Mouse (Mus musculus): Measurements from ENCODE around the gene AB124611. TPM values are rescaled to one million over a fixed set of nuclear protein-coding genes. Genes with fewer than 3 reads are reported as not detected.
A peak's percentile ranks its signal among the peaks of the same experiment; 100 is the strongest.
"Not testable (repeated sequence)": the region's sequence is repeated elsewhere in the genome, so short reads cannot be mapped to it uniquely, and the experiment has no call there.

Gene AB124611
- polyA plus RNA-seq, 1 experiment from 2014 or later, result 2.9 TPM

- H3K27me3 ChIP-seq (ENCODE audit: control insufficient read depth, insufficient read depth, low read length); H3K4me3 ChIP-seq (ENCODE audit: control insufficient read depth in 1 of 2, insufficient read depth in 1 of 2, low read depth in 1 of 2, low read length in 2 of 2); H3K9me3 ChIP-seq (ENCODE audit: control insufficient read depth, low read length); H3K27ac ChIP-seq (replicated peaks in 1 of 2; ENCODE audit: control insufficient read depth in 1 of 2, insufficient read depth in 1 of 2, low read depth in 2 of 2, low read length in 2 of 2); H3K4me2 ChIP-seq (ENCODE audit: low read length); H3K9ac ChIP-seq (ENCODE audit: low read length); H3K36me3 ChIP-seq (ENCODE audit: control insufficient read depth, insufficient read depth, low read length); ATAC-seq (ENCODE audit: insufficient number of reproducible peaks, insufficient read depth, low FRiP score, low read depth): not testable (repeated sequence)
- H3K4me1 ChIP-seq (ENCODE audit: control insufficient read depth in 2 of 2, insufficient read depth in 2 of 2, low read length in 2 of 2), result peaks cover 3 to 12% of the 10 kb centered on the region in 2 experiments; a peak in 3 of 4 replicates
- 84% methylated on average over 2 of the region's 2 CpGs for WGBS
Observed at GRCm38 (mm10) chr9:21542001-21542400, 16.0 kb downstream of the AB124611 start.

GRCm38 (mm10) chr9:21545351-21545915 is 19.5 kb downstream of the AB124611 start:
- ATAC-seq (ENCODE audit: insufficient number of reproducible peaks, insufficient read depth, low FRiP score, low read depth), result peak; percentile 11; the same call in 1 of the 2 replicates
- H3K4me3 ChIP-seq (ENCODE audit: control insufficient read depth in 1 of 2, insufficient read depth in 1 of 2, low read depth in 1 of 2, low read length in 2 of 2), result peak overlapping the region; percentile 80 to 95
- 16% methylated on average over 9 of the region's 9 CpGs for WGBS
- no peaks in the 10 kb centered on the region for H3K9me3 ChIP-seq (ENCODE audit: control insufficient read depth, low read length)
- H3K4me1 ChIP-seq (ENCODE audit: control insufficient read depth in 2 of 2, insufficient read depth in 2 of 2, low read length in 2 of 2), result peaks cover 7 to 13% of the 10 kb centered on the region in 2 experiments
- H3K9ac ChIP-seq (ENCODE audit: low read length), result peak overlapping the region; percentile 73
- no peaks in the 10 kb centered on the region for H3K27me3 ChIP-seq (ENCODE audit: control insufficient read depth, insufficient read depth, low read length)
- H3K4me2 ChIP-seq (ENCODE audit: low read length), result peak overlapping the region; percentile 74
- H3K27ac ChIP-seq (replicated peaks in 1 of 2; ENCODE audit: control insufficient read depth in 1 of 2, insufficient read depth in 1 of 2, low read depth in 2 of 2, low read length in 2 of 2), result peak overlapping the region; percentile 98 to 99
- H3K36me3 ChIP-seq (ENCODE audit: control insufficient read depth, insufficient read depth, low read length), result peaks cover 5% of the 10 kb centered on the region; the same call in 1 of the 2 replicates

- under 1% methylated on average over 67 of the region's 67 CpGs for WGBS
- Histone ChIP-seq H3K4me2 (ENCODE audit: low read length) (peak overlapping the region; percentile 74), H3K9me3 (ENCODE audit: control insufficient read depth, low read length) (no peaks in the 10 kb centered on the region), H3K27ac (replicated peaks in 1 of 2; ENCODE audit: control insufficient read depth in 1 of 2, insufficient read depth in 1 of 2, low read depth in 2 of 2, low read length in 2 of 2) (peak overlapping the region; percentile 98 to 99), H3K9ac (ENCODE audit: low read length) (peak overlapping the region; percentile 73), H3K4me3 (ENCODE audit: control insufficient read depth in 1 of 2, insufficient read depth in 1 of 2, low read depth in 1 of 2, low read length in 2 of 2) (peak overlapping the region; percentile 80 to 95), H3K36me3 (ENCODE audit: control insufficient read depth, insufficient read depth, low read length) (peaks cover 12% of the 10 kb centered on the region), H3K27me3 (ENCODE audit: control insufficient read depth, insufficient read depth, low read length) (no peaks in the 10 kb centered on the region), H3K4me1 (ENCODE audit: control insufficient read depth in 2 of 2, insufficient read depth in 2 of 2, low read length in 2 of 2) (peaks cover 7 to 13% of the 10 kb centered on the region in 2 experiments)
- ATAC-seq (ENCODE audit: insufficient number of reproducible peaks, insufficient read depth, low FRiP score, low read depth), result peak; percentile 96
Observed at GRCm38 (mm10) chr9:21545916-21546788, 20.2 kb downstream of the AB124611 start.

- no peak for ATAC-seq (ENCODE audit: insufficient number of reproducible peaks, insufficient read depth, low FRiP score, low read depth)
- WGBS, result under 1% methylated on average over 50 of the region's 52 CpGs
- Histone ChIP-seq H3K9me3 (ENCODE audit: control insufficient read depth, low read length) (no peaks in the 10 kb centered on the region), H3K4me3 (ENCODE audit: control insufficient read depth in 1 of 2, insufficient read depth in 1 of 2, low read depth in 1 of 2, low read length in 2 of 2) (peak within 1 kb of the TSS; percentile 80 to 95), H3K4me1 (ENCODE audit: control insufficient read depth in 2 of 2, insufficient read depth in 2 of 2, low read length in 2 of 2) (peaks cover 7 to 13% of the 10 kb centered on the region in 2 experiments), H3K36me3 (ENCODE audit: control insufficient read depth, insufficient read depth, low read length) (peaks cover 17% of the 10 kb centered on the region), H3K27me3 (ENCODE audit: control insufficient read depth, insufficient read depth, low read length) (no peaks in the 10 kb centered on the region), H3K9ac (ENCODE audit: low read length) (peak within 1 kb of the TSS; percentile 96), H3K4me2 (ENCODE audit: low read length) (peak within 1 kb of the TSS; percentile 74), H3K27ac (replicated peaks in 1 of 2; ENCODE audit: control insufficient read depth in 1 of 2, insufficient read depth in 1 of 2, low read depth in 2 of 2, low read length in 2 of 2) (peak within 1 kb of the TSS; percentile 98 to 99)
Observed at GRCm38 (mm10) chr9:21546789-21547074, 20.8 kb downstream of the AB124611 start, which contains the start of gene Carm1. TSS of gene Carm1 (plus strand) at chr9:21546894.

- Histone ChIP-seq H3K9me3 (ENCODE audit: control insufficient read depth, low read length) (no peaks in the 10 kb centered on the region), H3K27ac (replicated peaks in 1 of 2; ENCODE audit: control insufficient read depth in 1 of 2, insufficient read depth in 1 of 2, low read depth in 2 of 2, low read length in 2 of 2) (peak overlapping the region; percentile 92 to 99)
- WGBS, result under 1% methylated on average over 40 of the region's 66 CpGs
Observed at GRCm38 (mm10) chr9:21547075-21547941, 21.3 kb downstream of the AB124611 start.

GRCm38 (mm10) chr9:21551049-21551448 is 25.1 kb downstream of the AB124611 start:
- Histone ChIP-seq H3K9ac (ENCODE audit: low read length) (no peak overlapping the region), H3K36me3 (ENCODE audit: control insufficient read depth, insufficient read depth, low read length) (peaks cover 21% of the 10 kb centered on the region), H3K4me2 (ENCODE audit: low read length) (no peak overlapping the region), H3K4me3 (ENCODE audit: control insufficient read depth in 1 of 2, insufficient read depth in 1 of 2, low read depth in 1 of 2, low read length in 2 of 2) (no peak overlapping the region), H3K27ac (replicated peaks in 1 of 2; ENCODE audit: control insufficient read depth in 1 of 2, insufficient read depth in 1 of 2, low read depth in 2 of 2, low read length in 2 of 2) (no peak overlapping the region), H3K9me3 (ENCODE audit: control insufficient read depth, low read length) (no peaks in the 10 kb centered on the region), H3K27me3 (ENCODE audit: control insufficient read depth, insufficient read depth, low read length) (no peaks in the 10 kb centered on the region), H3K4me1 (ENCODE audit: control insufficient read depth in 2 of 2, insufficient read depth in 2 of 2, low read length in 2 of 2) (peaks cover 11 to 16% of the 10 kb centered on the region in 2 experiments)
- WGBS, result 94% methylated on average over 2 of the region's 2 CpGs
- no peak for ATAC-seq (ENCODE audit: insufficient number of reproducible peaks, insufficient read depth, low FRiP score, low read depth)

More at GRCm38 (mm10) chr9:21547075-21547941, 21.3 kb downstream of the AB124611 start:
- no peaks in the 10 kb centered on the region for H3K27me3 ChIP-seq (ENCODE audit: control insufficient read depth, insufficient read depth, low read length)
- peak overlapping the region; percentile 74 for H3K4me2 ChIP-seq (ENCODE audit: low read length)
- peak overlapping the region; percentile 80 to 95 for H3K4me3 ChIP-seq (ENCODE audit: control insufficient read depth in 1 of 2, insufficient read depth in 1 of 2, low read depth in 1 of 2, low read length in 2 of 2)
- peak; percentile 29 for ATAC-seq (ENCODE audit: insufficient number of reproducible peaks, insufficient read depth, low FRiP score, low read depth)
- peaks cover 17% of the 10 kb centered on the region for H3K36me3 ChIP-seq (ENCODE audit: control insufficient read depth, insufficient read depth, low read length)
- peaks cover 7 to 13% of the 10 kb centered on the region in 2 experiments for H3K4me1 ChIP-seq (ENCODE audit: control insufficient read depth in 2 of 2, insufficient read depth in 2 of 2, low read length in 2 of 2)
- peak overlapping the region; percentile 96 for H3K9ac ChIP-seq (ENCODE audit: low read length)

GRCm38 (mm10) chr9:21553607-21554273 is 27.8 kb downstream of the AB124611 start:
- ATAC-seq (ENCODE audit: insufficient number of reproducible peaks, insufficient read depth, low FRiP score, low read depth), result no peak
- 80% methylated on average over 6 of the region's 6 CpGs for WGBS
- Histone ChIP-seq H3K36me3 (ENCODE audit: control insufficient read depth, insufficient read depth, low read length) (peaks cover 28% of the 10 kb centered on the region), H3K4me1 (ENCODE audit: control insufficient read depth in 2 of 2, insufficient read depth in 2 of 2, low read length in 2 of 2) (peaks cover 17 to 31% of the 10 kb centered on the region in 2 experiments), H3K4me3 (ENCODE audit: control insufficient read depth in 1 of 2, insufficient read depth in 1 of 2, low read depth in 1 of 2, low read length in 2 of 2) (no peak overlapping the region), H3K9me3 (ENCODE audit: control insufficient read depth, low read length) (no peaks in the 10 kb centered on the region), H3K27ac (replicated peaks in 1 of 2; ENCODE audit: control insufficient read depth in 1 of 2, insufficient read depth in 1 of 2, low read depth in 2 of 2, low read length in 2 of 2) (peak overlapping the region in 1 of 2 experiments; percentile 28; a peak in 1 of 4 replicates), H3K4me2 (ENCODE audit: low read length) (no peak overlapping the region), H3K9ac (ENCODE audit: low read length) (no peak overlapping the region), H3K27me3 (ENCODE audit: control insufficient read depth, insufficient read depth, low read length) (no peaks in the 10 kb centered on the region)
